Mouse (Mus musculus) megakaryocyte-erythroid progenitor cell, adult 5-6 weeks (primary cell): Measurements from ENCODE around the gene Lamc2. TPM values are rescaled to one million over a fixed set of nuclear protein-coding genes. Genes with fewer than 3 reads are reported as not detected.

Experiments used
- ATAC-seq: replicated peaks from 2 replicates; pipeline ENCODE4 v1.8.0; 2016; ENCODE audit warnings: mild to moderate bottlenecking, inconsistent platforms; ENCODE audit not compliant: severe bottlenecking, poor library complexity, low FRiP score, low TSS enrichment
- total RNA-seq, 2 experiments: library from RNA; stranded (forward) in 1 of 2; stranded (reverse) in 1 of 2; fragments of 200-1000, 215-1000 nt in 1 of 2; fragments of >200 nt in 1 of 2; fragmentation: Nextera tagmentation in 1 of 2; gene quantifications; 2 replicates each; pipeline ENCODE4 v1.2.3; 2014 to 2017

Gene Lamc2
- total RNA-seq, 2 experiments from 2014 or later = not detected

GRCm38 (mm10) chr1:153133865-153134781, 52.1 kb downstream of the Lamc2 start:
- ATAC-seq = no peak

- ATAC-seq = no peak
Observed at GRCm38 (mm10) chr1:153129992-153130713, 56.1 kb downstream of the Lamc2 start.

GRCm38 (mm10) chr1:153128780-153129179, 57.5 kb downstream of the Lamc2 start:
- ATAC-seq = 0 out of 2 replicates have a peak, but pooled peaks have one; percentile 28

GRCm38 (mm10) chr1:153127622-153128021, 58.6 kb downstream of the Lamc2 start:
- ATAC-seq = no peak

- no peak for ATAC-seq
Observed at GRCm38 (mm10) chr1:153126491-153127381, 59.5 kb downstream of the Lamc2 start.

GRCm38 (mm10) chr1:153125287-153126275, 60.7 kb downstream of the Lamc2 start:
- ATAC-seq = no peak

- ATAC-seq = no peak
Observed at GRCm38 (mm10) chr1:153124502-153124901, 61.7 kb downstream of the Lamc2 start.

GRCm38 (mm10) chr1:153122764-153123163, 63.5 kb downstream of the Lamc2 start:
- ATAC-seq = no peak

- ATAC-seq = peak; percentile 70
Observed at GRCm38 (mm10) chr1:153121320-153121719, 64.9 kb downstream of the Lamc2 start.

- peak; percentile 29; the same call in 1 of the 2 replicates for ATAC-seq
Observed at GRCm38 (mm10) chr1:153120544-153120943, 65.7 kb downstream of the Lamc2 start.

- peak; percentile 60; the same call in 1 of the 2 replicates for ATAC-seq
Observed at GRCm38 (mm10) chr1:153115315-153115714, 70.9 kb downstream of the Lamc2 start.

GRCm38 (mm10) chr1:153111596-153111995, 74.7 kb downstream of the Lamc2 start:
- ATAC-seq = no peak

- no peak for ATAC-seq
Observed at GRCm38 (mm10) chr1:153109836-153110235, 76.4 kb downstream of the Lamc2 start.

GRCm38 (mm10) chr1:153109346-153109745, 76.9 kb downstream of the Lamc2 start:
- no peak for ATAC-seq

GRCm38 (mm10) chr1:153107866-153108265, 78.4 kb downstream of the Lamc2 start:
- ATAC-seq = no peak

- peak; percentile 86 for ATAC-seq
Observed at GRCm38 (mm10) chr1:153104804-153105203, 81.4 kb downstream of the Lamc2 start.

GRCm38 (mm10) chr1:153103186-153103554, 83.1 kb downstream of the Lamc2 start:
- ATAC-seq = no peak
